Mouse (Mus musculus): Measurements from ENCODE around the gene Jag2. TPM values are rescaled to one million over a fixed set of nuclear protein-coding genes. Genes with fewer than 3 reads are reported as not detected.

Gene Jag2
- polyA plus RNA-seq, 1 experiment from 2014 or later: 2.8 TPM

DNA sequence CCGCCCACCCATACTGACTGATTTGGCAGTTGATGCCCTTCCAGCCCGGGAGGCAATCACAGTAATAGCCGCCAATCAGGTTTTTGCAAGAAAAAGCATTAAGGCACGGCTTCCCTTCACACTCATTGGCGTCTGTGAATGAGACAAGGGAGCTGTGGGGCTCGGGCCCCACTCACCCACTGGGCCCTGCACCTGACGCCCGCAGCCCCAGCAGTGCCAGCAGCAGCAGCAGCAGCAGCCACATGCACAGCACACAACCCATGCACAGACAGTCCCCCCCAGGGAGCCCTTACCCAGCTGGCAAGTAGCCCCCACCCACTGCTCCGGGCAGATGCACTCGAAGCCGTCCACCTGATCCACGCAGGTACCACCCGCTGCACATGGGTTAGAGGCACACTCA, 14.0 kb downstream of the Jag2 start:
- no peak for DNase-seq (ENCODE audit: low spot score)
- Histone ChIP-seq H3K4me1 (peaks cover 2% of the 10 kb centered on the region; the same call in 1 of the 2 replicates), H3K4me3 (no peak overlapping the region), H3K27ac (replicated peaks) (no peak overlapping the region), H3K36me3 (peaks cover 45% of the 10 kb centered on the region), H3K27me3 (ENCODE audit: low read depth, poor library complexity, severe bottlenecking) (no peaks in the 10 kb centered on the region), H3K9me3 (replicated peaks) (no peaks in the 10 kb centered on the region)
- 90% methylated on average over 13 of the region's 13 CpGs for WGBS

- no peak overlapping the region for H3K4me3 ChIP-seq
- no peak overlapping the region for H3K27ac ChIP-seq (replicated peaks)
- 88% methylated on average over 11 of the region's 11 CpGs for WGBS
- peaks cover 56% of the 10 kb centered on the region for H3K36me3 ChIP-seq
- no peaks in the 10 kb centered on the region for H3K4me1 ChIP-seq
- no peaks in the 10 kb centered on the region for H3K9me3 ChIP-seq (replicated peaks)
- DNase-seq (ENCODE audit: low spot score): no peak
- H3K27me3 ChIP-seq (ENCODE audit: low read depth, poor library complexity, severe bottlenecking): no peaks in the 10 kb centered on the region
Measured at GRCm38 (mm10) chr12:112914527-112914926, 15.0 kb downstream of the Jag2 start.

GRCm38 (mm10) chr12:112912951-112913745, 16.4 kb downstream of the Jag2 start:
- WGBS: 92% methylated on average over 28 of the region's 28 CpGs
- H3K36me3 ChIP-seq: peaks cover 68% of the 10 kb centered on the region

DNA sequence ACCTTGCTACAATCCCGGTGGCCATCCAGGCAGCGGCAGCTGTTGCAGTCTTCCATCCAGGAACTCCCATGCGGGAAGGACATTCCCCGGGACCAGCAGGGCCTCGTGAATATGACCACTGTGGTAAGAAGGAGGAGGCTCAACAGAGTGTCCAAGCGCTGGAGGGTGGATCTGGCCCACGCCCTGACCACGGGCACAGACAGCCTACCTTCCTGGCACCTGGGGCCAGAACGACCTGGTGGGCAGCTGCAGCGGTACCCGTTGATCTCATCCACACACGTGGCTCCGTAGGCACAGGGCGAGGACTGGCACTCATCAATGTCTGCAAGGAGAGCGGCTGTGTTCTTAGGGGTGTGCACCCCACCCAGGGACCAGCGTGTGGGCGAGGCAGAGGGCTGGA, 17.9 kb downstream of the Jag2 start:
- H3K4me1 ChIP-seq: no peaks in the 10 kb centered on the region
- H3K36me3 ChIP-seq: peaks cover 69% of the 10 kb centered on the region
- WGBS: 93% methylated on average over 17 of the region's 17 CpGs

More at GRCm38 (mm10) chr12:112912951-112913745, 16.4 kb downstream of the Jag2 start:
- no peak overlapping the region for H3K4me3 ChIP-seq
- no peaks in the 10 kb centered on the region for H3K9me3 ChIP-seq (replicated peaks)
- DNase-seq (ENCODE audit: low spot score): no peak
- no peaks in the 10 kb centered on the region for H3K27me3 ChIP-seq (ENCODE audit: low read depth, poor library complexity, severe bottlenecking)
- H3K27ac ChIP-seq (replicated peaks): no peak overlapping the region
- no peaks in the 10 kb centered on the region for H3K4me1 ChIP-seq

DNA sequence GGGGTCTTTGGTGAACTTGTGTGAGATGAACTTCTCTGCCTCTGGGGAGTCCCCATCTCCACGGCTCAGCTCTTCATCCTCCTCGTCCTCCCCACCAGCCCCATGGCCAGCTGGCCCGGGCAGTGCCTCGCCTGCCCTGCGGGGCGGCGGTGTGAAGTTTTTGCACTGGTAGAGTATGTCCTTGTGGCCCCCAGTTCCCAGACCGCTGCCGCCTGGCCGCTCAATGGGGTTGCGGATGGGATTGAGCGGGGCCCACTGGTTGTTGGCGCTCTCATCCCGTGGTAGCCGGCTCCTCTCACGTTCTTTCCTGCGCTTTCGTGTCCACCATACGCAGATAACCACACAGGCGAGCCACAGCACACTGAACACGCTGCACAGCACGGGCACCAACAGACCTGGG, 20.6 kb downstream of the Jag2 start:
- Histone ChIP-seq H3K27ac (replicated peaks) (no peak overlapping the region), H3K4me3 (no peak overlapping the region), H3K36me3 (peaks cover 58% of the 10 kb centered on the region), H3K27me3 (ENCODE audit: low read depth, poor library complexity, severe bottlenecking) (no peaks in the 10 kb centered on the region), H3K9me3 (replicated peaks) (no peaks in the 10 kb centered on the region), H3K4me1 (no peaks in the 10 kb centered on the region)
- 94% methylated on average over 22 of the region's 22 CpGs for WGBS
- DNase-seq (ENCODE audit: low spot score): no peak

More for the DNA sequence above, 17.9 kb downstream of the Jag2 start:
- DNase-seq (ENCODE audit: low spot score): no peak
- no peak overlapping the region for H3K4me3 ChIP-seq
- H3K9me3 ChIP-seq (replicated peaks): no peaks in the 10 kb centered on the region
- H3K27ac ChIP-seq (replicated peaks): no peak overlapping the region
- no peaks in the 10 kb centered on the region for H3K27me3 ChIP-seq (ENCODE audit: low read depth, poor library complexity, severe bottlenecking)

GRCm38 (mm10) chr12:112905001-112905400, 24.6 kb downstream of the Jag2 start:
- 93% methylated on average over 5 of the region's 5 CpGs for WGBS
- no peak for DNase-seq (ENCODE audit: low spot score)

GRCm38 (mm10) chr12:112903941-112904340, 25.6 kb downstream of the Jag2 start:
- Histone ChIP-seq H3K36me3 (peaks cover 11% of the 10 kb centered on the region), H3K4me3 (no peak overlapping the region), H3K4me1 (no peaks in the 10 kb centered on the region), H3K9me3 (replicated peaks) (no peaks in the 10 kb centered on the region), H3K27me3 (ENCODE audit: low read depth, poor library complexity, severe bottlenecking) (no peaks in the 10 kb centered on the region), H3K27ac (replicated peaks) (no peak overlapping the region)
- no peak for DNase-seq (ENCODE audit: low spot score)
- 83% methylated on average over 8 of the region's 8 CpGs for WGBS

More at GRCm38 (mm10) chr12:112905001-112905400, 24.6 kb downstream of the Jag2 start:
- Histone ChIP-seq H3K4me3 (no peak overlapping the region), H3K36me3 (peaks cover 22% of the 10 kb centered on the region), H3K4me1 (no peaks in the 10 kb centered on the region), H3K27ac (replicated peaks) (no peak overlapping the region), H3K27me3 (ENCODE audit: low read depth, poor library complexity, severe bottlenecking) (no peaks in the 10 kb centered on the region), H3K9me3 (replicated peaks) (no peaks in the 10 kb centered on the region)

GRCm38 (mm10) chr12:112900641-112901040, 28.9 kb downstream of the Jag2 start:
- Histone ChIP-seq H3K36me3 (no peaks in the 10 kb centered on the region), H3K27ac (replicated peaks) (no peak overlapping the region), H3K27me3 (ENCODE audit: low read depth, poor library complexity, severe bottlenecking) (no peaks in the 10 kb centered on the region), H3K9me3 (replicated peaks) (no peaks in the 10 kb centered on the region), H3K4me1 (peaks cover 13% of the 10 kb centered on the region), H3K4me3 (no peak overlapping the region)
- no peak for DNase-seq (ENCODE audit: low spot score)
- 85% methylated on average over 9 of the region's 9 CpGs for WGBS

GRCm38 (mm10) chr12:112898960-112899359, 30.6 kb downstream of the Jag2 start:
- Histone ChIP-seq H3K4me1 (peaks cover 17% of the 10 kb centered on the region), H3K9me3 (replicated peaks) (no peaks in the 10 kb centered on the region), H3K27ac (replicated peaks) (no peak overlapping the region), H3K36me3 (no peaks in the 10 kb centered on the region), H3K4me3 (no peak overlapping the region), H3K27me3 (ENCODE audit: low read depth, poor library complexity, severe bottlenecking) (no peaks in the 10 kb centered on the region)
- WGBS: 80% methylated on average over 4 of the region's 4 CpGs
- DNase-seq (ENCODE audit: low spot score): no peak

GRCm38 (mm10) chr12:112898351-112898750, 31.2 kb downstream of the Jag2 start:
- DNase-seq (ENCODE audit: low spot score): no peak
- H3K27ac ChIP-seq (replicated peaks): no peak overlapping the region

GRCm38 (mm10) chr12:112897522-112898212, 31.9 kb downstream of the Jag2 start:
- H3K27me3 ChIP-seq (ENCODE audit: low read depth, poor library complexity, severe bottlenecking): no peaks in the 10 kb centered on the region

More at GRCm38 (mm10) chr12:112898351-112898750, 31.2 kb downstream of the Jag2 start:
- H3K4me3 ChIP-seq: no peak overlapping the region
- no peaks in the 10 kb centered on the region for H3K36me3 ChIP-seq
- no peaks in the 10 kb centered on the region for H3K27me3 ChIP-seq (ENCODE audit: low read depth, poor library complexity, severe bottlenecking)
- peaks cover 17% of the 10 kb centered on the region for H3K4me1 ChIP-seq
- 82% methylated on average over 12 of the region's 12 CpGs for WGBS
- H3K9me3 ChIP-seq (replicated peaks): no peaks in the 10 kb centered on the region

DNA sequence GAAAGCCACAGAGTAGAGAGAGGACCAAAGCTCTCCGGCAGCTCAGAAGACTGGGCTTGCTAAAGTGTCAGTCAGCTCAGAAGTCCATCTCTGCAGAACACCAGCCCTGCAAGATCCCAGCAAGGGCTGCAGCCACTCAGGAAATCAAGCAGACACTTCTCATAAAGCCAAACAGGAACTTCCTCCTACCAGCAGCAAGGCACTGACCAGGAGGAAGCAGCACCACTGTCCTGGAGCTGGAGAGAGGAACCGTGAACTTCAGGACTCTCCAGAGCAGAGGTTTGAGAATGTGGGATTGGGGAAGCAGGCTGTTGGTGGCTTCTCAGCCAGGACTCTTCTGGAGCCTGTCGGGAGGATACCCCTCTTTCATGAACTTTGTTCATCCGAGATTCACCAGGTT, 34.6 kb downstream of the Jag2 start:
- Histone ChIP-seq H3K4me3 (no peak overlapping the region), H3K27ac (replicated peaks) (no peak overlapping the region), H3K36me3 (no peaks in the 10 kb centered on the region), H3K4me1 (peaks cover 17% of the 10 kb centered on the region), H3K27me3 (ENCODE audit: low read depth, poor library complexity, severe bottlenecking) (no peaks in the 10 kb centered on the region), H3K9me3 (replicated peaks) (no peaks in the 10 kb centered on the region)
- WGBS: 75% methylated on average over 4 of the region's 4 CpGs
- no peak for DNase-seq (ENCODE audit: low spot score)

More at GRCm38 (mm10) chr12:112897522-112898212, 31.9 kb downstream of the Jag2 start:
- no peaks in the 10 kb centered on the region for H3K9me3 ChIP-seq (replicated peaks)
- peak overlapping the region; percentile 38; the same call in 1 of the 2 replicates for H3K27ac ChIP-seq (replicated peaks)
- H3K4me1 ChIP-seq: peaks cover 17% of the 10 kb centered on the region
- no peaks in the 10 kb centered on the region for H3K36me3 ChIP-seq
- no peak overlapping the region for H3K4me3 ChIP-seq
- DNase-seq (ENCODE audit: low spot score): peak; percentile 33
- WGBS: 49% methylated on average over 16 of the region's 16 CpGs
